Mouse (Mus musculus) adrenal gland, adult 18-20 months (tissue): ENCODE measurements around the gene Nhlrc1. TPM values are rescaled to one million over a fixed set of nuclear protein-coding genes. Genes with fewer than 3 reads are reported as not detected.

ENCODE experiments used
- DNase-seq, 2 experiments: peaks; one replicate each; pipeline ENCODE4 v3.0.0; 2021 to 2022; ENCODE audit warnings: low spot score in 2 of 2
- long read RNA-seq, 2 experiments: library from polyadenylated mRNA; stranded (forward); transcript quantifications; one replicate each; pipeline ENCODE4 v2.0.0; 2021
- total RNA-seq, 2 experiments: library from RNA; stranded (reverse); gene quantifications; 1 replicate in 1 of 2; 2 replicates in 1 of 2; pipeline ENCODE4 v1.2.3; 2021

The Nhlrc1 gene
- total RNA-seq = 1 to 10 TPM; 4.8 to 5.9 TPM
- long read RNA-seq, experiment 1, transcript Nhlrc1-201 (1 exons, 2,294 nt) = major isoform, 6 of 6 reads
- long read RNA-seq, experiment 1, partial matches to known transcripts = 0 of 6 reads
- long read RNA-seq, experiment 1, other reads (novel, unspliced or antisense) = 0 of 6 reads
- long read RNA-seq, experiment 2, transcript Nhlrc1-201 (1 exons, 2,294 nt) = major isoform, 38 of 38 reads
- long read RNA-seq, experiment 2, partial matches to known transcripts = 0 of 38 reads
- long read RNA-seq, experiment 2, other reads (novel, unspliced or antisense) = 0 of 38 reads

DNA sequence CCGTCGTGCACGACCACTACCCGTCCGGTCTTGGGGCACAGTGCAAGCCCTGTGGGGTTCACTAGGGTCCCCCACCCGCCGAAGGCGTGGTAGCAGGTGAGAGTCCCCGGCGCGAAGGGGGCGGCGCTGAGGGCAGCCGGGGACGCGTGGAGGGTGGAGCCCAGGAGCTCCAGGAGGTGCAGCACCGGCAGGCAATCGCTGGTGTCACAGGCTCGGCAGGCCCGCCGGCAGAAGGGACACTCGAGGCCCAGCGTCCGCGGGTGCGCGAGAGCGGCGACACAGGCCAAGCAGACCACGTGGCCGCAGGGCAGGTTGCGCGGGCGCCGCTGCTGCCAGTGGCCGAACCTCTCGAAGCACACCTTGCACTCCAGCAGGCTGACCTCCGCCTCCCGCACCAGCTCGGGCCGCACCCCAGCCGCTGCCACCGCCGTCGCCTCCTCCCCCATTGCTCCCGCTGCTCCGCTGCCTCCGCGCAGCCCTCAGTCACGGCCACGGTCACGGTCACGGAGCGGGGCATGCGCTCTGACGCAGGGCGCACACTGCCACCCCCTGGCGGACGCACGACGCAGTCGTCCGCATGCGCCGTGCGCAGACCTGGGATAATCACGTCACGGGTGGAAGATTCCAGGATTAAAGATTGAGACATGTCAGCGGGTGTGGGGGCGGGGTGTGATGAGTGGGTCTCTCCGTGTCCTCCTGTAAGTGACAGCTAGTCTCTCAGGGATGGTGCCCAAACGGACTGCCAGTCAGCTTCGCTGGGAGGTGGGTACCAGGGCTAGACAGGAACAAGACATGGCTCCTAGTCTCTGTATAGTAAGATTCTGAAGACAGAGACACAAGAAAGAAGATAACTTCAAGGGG is at the start of gene Nhlrc1:
Gene Nhlrc1, minus strand, starts transcription at position 517 of the 861 bp plus-strand sequence.
- peak; percentile 81 to 84 for DNase-seq

DNA sequence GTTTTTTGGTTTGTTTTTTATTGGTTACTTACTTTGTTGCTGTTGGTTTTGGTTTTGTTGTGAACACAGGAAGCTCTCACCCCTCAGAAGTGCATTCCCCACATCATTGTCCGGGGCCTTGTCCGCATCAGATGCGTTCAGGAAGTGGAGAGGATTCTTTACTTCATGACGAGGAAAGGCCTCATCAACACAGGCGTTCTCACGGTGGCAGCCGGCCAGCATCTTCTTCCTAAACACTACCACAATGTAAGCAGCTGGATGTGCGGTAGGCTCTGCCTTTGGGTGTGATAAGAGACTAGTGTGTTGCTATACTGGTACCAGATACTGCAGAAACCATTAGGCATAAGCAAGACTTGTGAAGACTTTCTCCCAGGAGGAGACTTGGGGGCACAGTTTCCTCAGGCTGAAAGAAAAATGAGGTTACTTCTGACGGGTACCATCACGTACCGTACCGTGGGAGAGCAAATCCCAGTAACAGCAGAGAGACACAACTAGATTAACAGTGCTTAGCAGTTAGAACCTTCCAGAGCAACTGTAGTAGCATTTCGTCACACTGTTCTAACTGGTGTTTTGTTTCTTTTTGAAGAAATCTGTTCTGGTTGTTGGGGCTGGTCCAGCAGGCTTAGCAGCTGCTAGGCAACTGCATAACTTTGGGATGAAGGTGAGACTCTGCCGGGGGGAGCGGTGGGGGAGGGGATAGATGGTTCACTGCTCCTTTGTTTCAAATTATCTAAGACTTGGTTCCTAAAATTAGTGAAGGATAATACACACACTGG is 49.5 kb upstream of the Nhlrc1 start:
- peak in 1 of 2 experiments; percentile 11 for DNase-seq

DNA sequence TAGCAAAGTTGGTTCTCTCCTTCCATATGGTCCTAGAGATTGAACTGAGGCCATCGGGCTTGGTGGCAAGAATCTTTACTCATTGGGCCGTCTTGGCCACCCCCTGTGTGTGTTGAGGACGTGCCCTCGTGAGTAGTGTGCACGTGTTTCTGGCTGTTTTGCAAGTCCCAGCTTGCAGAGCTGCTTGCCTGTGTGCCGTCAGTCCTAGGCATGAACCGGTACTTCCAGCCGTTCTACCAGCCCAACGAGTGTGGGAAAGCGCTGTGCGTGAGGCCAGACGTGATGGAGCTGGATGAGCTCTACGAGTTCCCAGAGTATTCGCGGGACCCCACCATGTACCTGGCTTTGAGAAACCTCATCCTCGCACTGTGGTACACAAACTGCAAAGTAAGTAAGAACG is 48.1 kb upstream of the Nhlrc1 start:
- peak in 1 of 2 experiments; percentile 6 for DNase-seq

DNA sequence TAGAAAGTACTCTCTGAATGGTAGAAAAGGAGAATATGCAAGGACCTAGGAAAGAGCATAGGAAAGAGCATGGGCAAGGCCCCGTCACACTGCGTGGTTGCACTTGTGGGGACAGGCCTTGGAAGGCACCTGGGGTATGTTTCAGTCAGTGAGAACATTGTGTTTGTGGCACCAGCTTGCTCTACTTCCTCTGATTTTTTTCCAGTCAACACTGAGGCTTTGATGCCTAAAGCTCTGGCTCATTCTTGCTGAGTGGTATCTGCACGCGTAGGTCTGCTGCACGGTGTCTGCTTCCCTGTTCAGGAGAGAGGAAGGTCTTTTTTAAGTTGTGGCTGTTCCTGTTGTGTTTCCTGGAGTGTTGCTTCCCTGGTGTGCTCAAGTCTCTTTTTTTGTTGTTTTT is 42.1 kb upstream of the Nhlrc1 start:
- no peak for DNase-seq

DNA sequence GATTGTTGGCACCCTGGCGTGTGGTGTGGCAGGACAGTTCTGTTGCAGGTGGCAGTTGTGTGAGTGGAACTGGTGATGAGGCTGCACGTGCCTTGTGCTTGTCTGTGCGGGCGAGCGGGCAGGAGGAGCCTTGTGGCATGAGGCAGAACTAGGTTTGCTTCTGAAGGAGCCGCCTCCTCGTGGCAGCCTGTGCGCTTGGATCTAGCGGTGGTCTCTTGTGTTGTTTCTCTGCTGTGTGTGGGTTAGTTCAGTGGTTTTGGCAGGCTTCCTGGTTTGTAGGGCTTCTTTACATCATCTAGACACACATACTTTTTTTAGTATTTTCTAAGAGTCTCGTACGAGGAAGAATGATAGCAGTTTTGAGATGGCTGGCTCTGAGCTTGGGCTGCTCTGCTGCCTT is 41.5 kb upstream of the Nhlrc1 start:
- DNase-seq = no peak

DNA sequence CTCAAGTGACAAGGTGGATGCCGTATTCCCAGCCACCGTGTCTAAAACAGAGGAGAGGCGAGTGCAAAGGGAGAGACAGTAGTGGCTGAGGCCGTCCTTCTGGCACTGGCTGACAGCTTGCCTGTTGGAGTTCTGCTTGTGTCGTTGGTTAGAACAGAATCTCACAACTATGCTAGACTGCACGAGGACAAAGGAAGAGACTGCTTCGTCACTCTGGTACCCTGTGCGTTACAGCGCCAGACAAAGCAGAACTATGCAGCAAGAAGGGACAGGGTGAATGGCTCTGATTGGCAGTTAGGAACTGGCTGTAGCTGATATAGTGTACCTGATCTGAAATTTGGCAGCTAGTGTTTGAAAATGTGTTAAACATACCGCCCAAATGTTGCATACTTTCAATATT is 39.3 kb upstream of the Nhlrc1 start:
- DNase-seq = no peak

DNA sequence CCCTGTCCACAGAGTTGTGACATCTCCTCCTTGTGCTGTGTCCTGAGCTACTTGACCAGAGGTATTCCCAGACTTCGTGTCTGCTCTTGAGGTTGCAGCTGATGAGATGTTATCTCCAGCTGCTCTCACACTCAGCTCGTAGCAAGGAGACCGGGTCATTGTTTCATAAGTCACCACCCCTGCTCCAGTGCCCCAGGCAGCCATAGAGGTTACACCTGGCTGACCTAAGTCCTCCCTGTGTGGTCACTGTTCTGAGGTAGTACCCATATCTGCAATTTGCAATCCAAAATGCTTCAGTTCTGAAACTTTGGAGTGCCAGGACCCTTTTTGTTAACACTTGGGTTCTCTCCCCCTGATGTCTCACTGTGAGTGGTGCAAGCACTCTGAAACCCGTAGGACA is 35.4 kb upstream of the Nhlrc1 start:
- DNase-seq = no peak

DNA sequence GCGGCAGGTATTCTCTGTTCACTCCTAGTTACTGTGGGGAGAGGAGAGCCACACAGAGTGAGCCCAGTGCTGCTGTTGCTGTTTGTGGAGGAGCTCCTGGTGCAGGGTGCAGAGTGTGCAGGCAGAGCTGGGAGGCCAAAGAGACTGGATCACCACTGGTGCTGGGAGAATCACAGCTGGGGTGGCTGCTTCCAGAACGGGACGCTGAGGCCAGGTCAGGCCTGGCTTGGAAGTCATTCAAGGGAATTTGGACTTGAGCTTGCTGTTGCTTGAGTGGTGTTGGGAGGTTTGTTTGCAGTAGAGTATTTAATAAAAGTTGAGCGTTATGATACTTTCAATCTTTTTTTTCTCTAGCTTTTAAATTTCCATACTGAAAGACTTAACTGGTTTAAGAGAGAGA is 33.3 kb upstream of the Nhlrc1 start:
- no peak for DNase-seq

DNA sequence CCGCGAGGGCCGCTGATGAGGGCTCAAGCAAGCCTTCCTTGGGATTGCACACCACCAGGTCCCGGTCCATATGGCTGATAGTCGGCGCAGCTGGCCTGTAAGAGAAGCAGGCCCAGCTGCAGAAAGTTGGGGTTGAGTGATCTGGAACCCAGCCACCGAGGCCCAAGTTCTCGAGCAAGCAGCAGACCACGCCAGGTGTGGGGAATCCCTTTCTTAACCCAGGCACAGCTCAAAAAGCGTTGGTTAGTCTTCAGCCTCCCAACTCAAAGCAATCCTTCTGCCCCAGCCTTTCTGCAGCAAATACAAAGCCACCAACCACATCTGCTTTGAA is 29.9 kb upstream of the Nhlrc1 start, which contains the start of gene Tpmt:
Gene Tpmt, minus strand, starts transcription at position 121 of the 331 bp plus-strand sequence.
- peak in 1 of 2 experiments; percentile 8 for DNase-seq

DNA sequence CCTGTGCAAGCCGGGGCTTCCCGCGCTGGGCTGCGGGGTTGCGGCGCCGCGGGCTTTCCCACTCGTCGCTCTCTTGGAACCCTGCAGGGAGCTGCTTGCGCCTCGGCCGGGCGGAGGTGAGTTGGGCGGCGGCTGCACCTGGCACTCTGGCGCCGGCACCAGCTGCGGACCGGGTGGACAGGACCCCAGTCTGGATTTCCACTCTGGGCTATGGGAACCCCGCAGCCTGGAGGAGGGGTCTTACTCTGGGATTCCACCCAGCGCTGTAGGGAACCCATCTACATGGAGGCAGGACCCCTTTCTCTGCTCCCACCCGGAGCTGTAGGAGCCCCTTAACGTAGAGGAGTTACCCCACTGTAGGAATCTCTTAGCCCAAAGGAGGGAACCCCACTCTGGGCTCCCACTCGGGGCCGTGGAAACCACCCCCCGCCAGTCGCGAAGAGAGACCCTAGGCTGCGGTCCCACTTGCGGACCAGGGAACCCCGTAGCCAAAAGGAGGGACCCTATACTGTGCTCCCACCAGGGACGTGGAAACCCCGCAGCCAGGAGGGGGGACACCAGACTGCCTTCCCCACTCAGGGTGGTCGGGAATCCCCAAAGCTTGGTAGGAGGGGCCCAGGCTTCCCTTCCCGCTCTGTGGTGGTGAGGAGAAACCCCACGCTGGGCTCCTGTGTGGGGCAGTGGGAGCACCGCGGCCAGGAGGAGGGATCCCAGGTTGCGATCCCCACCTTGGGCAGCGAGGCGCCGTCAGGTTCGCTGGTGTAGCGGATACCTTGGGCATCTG is 29.4 kb upstream of the Nhlrc1 start:
- DNase-seq = peak; percentile 12 to 31

DNA sequence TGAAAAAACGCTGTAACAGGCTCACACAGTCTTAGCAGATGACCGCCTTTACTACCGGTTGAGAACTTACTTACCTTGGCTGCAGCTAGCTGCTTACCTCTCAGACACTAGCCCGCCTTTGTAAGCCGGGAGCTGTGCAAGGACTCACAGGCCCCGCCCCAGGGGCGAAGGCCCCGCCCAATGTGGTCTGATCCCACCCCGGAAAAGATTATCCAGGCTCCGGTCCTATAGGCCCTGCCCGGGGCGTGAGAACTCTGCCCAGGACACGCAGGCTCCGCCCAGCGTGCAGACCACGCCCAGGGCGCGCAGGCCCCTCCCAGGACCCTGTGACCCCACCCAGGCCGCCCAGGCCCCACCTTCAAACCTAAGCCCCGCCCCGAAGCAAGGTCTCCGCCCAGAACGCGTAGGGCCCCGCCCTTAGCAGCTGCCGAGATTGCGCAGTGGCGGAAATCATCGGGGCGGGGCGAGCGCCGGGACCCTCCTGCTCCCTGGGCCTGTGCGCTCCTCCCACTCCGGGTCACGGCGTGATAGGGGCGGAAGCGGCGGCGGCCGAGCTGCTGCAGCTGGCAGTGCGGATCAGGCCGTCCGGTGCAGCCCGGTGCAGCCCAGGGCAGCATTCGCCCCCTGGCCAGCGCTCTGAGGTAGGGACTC is 28.5 kb upstream of the Nhlrc1 start, which contains the start of gene Kdm1b:
Gene Kdm1b, plus strand, starts transcription at position 470 of the 651 bp plus-strand sequence.
- DNase-seq = peak; percentile 99 to 100

DNA sequence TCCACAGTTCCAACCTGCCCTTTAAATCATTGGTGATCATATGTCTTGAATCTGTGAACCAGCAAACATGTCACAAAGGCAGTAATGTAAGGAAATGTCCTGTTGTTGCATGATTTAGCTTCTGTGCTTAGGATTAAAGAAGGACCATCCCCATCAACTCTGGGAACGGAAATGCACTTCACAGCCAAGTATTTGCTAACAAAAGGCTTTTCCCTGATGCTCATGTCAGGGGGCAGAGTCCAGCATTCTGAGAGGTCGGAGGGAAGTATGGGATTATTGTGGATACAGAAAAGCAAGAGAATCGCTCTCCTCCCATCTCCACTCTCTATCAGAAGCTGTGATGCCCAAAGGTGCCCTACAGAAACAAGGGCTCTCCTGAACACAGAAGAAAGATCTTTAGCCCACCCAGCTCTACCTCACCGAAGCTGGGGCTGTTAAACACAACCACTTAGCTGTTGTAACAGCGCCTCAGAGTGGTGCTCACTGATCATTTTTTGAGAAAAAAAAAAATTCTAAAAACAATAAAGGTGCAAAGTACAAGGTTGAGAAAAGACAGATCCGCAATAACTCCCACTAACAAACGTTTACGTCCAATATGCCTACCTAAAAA is 27.5 kb upstream of the Nhlrc1 start:
- DNase-seq = no peak

DNA sequence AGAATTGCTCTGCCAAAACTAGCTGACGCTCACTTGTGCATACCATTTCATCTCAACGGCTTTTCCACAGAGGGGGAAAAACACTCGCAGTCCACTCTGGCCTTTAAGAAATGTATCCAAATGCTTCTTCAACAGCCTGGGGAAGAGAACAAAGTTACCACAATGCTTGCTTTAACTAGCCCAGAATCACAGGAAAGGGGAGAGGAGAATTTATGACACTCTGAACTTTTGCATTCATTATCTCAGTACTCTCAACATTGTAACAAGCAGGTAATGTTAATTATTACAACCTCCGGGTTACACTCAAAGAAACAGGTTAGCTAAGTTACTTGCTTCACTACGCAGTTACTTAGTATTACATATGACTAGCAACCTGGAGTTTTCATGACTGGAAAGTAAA is 25.4 kb upstream of the Nhlrc1 start:
- no peak for DNase-seq

DNA sequence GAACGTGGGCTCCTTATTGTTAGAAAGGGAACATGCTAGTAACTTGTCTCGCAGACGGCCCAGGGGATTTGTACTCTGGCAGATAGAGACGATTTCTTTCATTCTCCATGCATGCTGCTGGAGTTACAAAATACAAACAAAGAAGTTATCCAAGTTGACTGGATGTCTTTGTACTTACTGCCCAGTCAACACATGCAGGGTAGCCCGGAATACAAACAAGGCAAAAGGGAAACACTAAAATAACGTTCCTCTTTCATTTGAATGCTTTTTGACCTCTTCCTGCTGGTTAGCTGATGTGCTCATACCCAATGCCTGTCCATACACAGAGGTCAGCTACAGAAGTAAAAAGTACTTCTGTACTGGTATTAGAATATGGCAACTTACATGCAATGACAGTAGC is 23.3 kb upstream of the Nhlrc1 start:
- no peak for DNase-seq

DNA sequence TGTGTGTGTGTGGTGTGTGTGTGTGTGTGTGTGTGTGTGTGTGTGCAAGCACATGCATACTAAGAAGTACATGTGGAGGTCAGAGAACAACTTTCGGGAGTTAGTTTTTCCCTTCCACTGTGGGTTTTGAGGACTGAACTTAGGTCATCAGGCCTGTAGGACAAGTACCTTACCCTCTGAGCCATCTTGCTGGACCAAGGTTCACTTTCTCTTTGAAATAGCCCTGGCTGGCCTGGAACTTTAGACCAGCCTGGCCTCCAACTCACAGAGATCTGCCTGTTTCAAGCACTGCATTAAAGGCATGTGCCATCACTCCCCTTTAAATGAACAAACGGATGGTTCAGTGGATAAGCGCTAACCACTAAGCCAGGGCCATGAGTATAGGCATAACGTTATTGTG is 19.0 kb upstream of the Nhlrc1 start:
- DNase-seq = no peak

DNA sequence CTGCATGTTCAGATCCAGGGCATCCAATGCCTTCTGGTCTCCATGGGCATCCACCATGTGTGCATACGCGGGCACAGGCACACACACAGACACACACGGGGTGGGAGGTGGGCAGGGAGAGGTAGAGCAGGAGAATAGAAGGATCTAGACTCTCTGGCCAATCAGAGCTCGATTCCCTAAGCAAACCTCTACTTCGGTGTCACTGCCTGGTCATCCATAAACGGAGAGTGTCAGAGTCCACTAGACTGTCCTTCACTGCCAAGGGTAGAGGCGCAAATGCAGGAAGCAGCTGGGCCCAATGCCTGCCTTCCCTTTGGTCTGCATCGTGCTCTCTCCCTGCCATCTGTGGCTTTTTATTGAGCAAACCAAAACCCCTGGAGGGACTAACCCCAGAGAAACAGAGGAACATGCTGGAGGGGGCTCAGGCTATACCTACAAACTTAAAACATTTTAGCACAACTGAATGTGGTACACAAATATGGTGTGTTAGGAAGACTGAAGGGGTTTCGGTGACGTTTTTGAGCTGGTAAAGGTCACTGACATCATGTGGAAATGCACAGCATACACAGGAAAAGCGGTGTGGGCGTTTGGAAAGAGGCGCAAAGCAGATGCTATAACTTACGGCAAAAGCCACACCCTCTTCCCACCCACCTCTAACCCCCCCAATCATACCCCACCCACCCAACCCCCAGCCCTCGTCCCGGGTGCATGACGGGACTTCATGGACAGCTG is 15.9 kb upstream of the Nhlrc1 start:
- no peak for DNase-seq

DNA sequence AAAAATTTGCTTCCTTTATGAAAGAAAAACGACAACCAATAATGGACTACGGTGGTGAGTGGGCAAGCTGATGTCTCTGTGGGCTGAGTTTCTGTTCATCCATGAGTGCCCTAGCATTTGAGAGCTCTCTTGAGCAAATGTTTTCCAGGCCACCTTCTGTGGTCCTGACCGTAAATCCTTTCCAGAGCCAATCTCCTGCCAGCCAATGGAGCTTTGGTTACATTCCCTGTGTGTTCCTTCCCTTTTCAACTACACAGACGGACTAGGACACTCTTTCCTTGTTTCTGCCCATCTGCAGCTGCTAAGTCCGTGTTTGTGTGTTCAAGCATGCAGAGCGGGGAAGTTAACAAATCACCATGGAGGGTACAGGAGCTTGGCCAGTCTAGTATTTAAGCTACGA is 6.1 kb upstream of the Nhlrc1 start:
- DNase-seq = no peak

DNA sequence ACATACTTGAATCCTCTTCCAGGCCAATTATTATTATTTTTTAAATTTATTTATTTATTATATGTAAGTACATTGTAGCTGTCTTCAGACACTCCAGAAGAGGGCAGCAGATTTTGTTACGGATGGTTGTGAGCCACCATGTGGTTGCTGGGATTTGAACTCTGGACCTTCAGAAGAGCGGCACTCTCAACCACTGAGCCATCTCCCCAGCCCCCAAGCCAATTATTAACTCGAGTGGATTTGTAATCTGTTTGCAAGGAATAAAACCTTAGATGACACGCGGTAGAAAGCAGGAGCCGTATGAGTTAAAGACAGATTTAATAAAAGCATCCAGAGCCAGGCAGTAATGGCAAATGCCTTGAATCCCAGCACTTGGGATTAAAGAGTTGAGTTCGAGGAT is 5.1 kb upstream of the Nhlrc1 start:
- no peak for DNase-seq

DNA sequence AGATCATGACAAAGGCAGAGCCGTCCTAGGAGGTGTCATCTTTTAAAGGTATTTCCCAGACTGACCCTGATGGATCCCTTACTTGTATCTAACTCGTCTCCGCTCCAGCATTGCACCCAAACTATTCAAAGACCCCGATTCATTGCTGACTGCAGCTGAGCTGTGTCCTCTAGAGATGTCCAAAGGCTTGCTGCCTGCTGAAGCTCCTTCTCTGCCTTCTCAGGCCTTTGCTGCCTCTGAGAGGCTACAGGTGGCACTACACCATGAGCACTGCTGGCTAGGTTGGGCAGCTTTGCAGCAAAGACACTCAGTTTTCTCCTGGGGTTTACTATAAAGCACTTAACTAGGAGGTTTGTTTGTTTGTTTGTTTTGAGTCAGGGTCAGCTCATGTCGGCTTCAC is 2.6 kb upstream of the Nhlrc1 start:
- peak; percentile 37 for DNase-seq
